In genomic region chr7:43443126-43443916, GRCm38 (mm10) we compare ENCODE assay signal across 8 mouse cellular contexts. TPM values are rescaled to one million over a fixed set of nuclear protein-coding genes. Genes with fewer than 3 reads are reported as not detected.
A peak's percentile ranks its signal among the peaks of the same experiment; 100 is the strongest.
DNase-seq lines count a peak whose midpoint lies in the region; ATAC-seq lines count a peak whose summit lies in the region.

No protein-coding gene starts in this region.

- peak; percentile 46 for DNase-seq in WW6 (ENCODE audit: low read depth, low spot score)
- DNase-seq in gastrocnemius, adult 18-20 months (ENCODE audit: low spot score), result peak; percentile 87
- peak; percentile 75 to 77 for DNase-seq in layer of hippocampus, postnatal 36 days
- peak; percentile 88 to 91 for DNase-seq in lung, postnatal 4 days
- DNase-seq in retina, postnatal 7 days (ENCODE audit: low read depth, low spot score), result peak; percentile 24
- DNase-seq in urinary bladder, adult 18-20 months (ENCODE audit: low spot score in 2 of 2), result peak; percentile 76 to 81

- H3K27me3 ChIP-seq in hindbrain, embryonic 15.5 days, result no peaks in the 10 kb centered on the region

- H3K36me3 ChIP-seq in hindbrain, embryonic 15.5 days, result no peaks in the 10 kb centered on the region

- WGBS in hindbrain, embryonic 15.5 days, result under 1% methylated on average over 36 of the region's 36 CpGs

- H3K4me3 ChIP-seq in hindbrain, embryonic 15.5 days, result peak overlapping the region; percentile 64

- H3K27ac ChIP-seq in hindbrain, embryonic 15.5 days (replicated peaks), result peak overlapping the region; percentile 82

- peaks cover 21% of the 10 kb centered on the region for H3K4me1 ChIP-seq in hindbrain, embryonic 15.5 days (replicated peaks)

- peak overlapping the region; percentile 52 for H3K9ac ChIP-seq in hindbrain, embryonic 15.5 days

- H3K9me3 ChIP-seq in hindbrain, embryonic 15.5 days, result no peaks in the 10 kb centered on the region

- ATAC-seq in common myeloid progenitor, adult 5-6 weeks (replicated peaks; ENCODE audit: low read depth, poor library complexity, severe bottlenecking), result peak; percentile 50
- peak; percentile 81 for ATAC-seq in hindbrain, embryonic 15.5 days (ENCODE audit: low FRiP score, low read depth)

- peak overlapping the region; percentile 81 for H3K4me2 ChIP-seq in hindbrain, embryonic 15.5 days

RNA-seq across cellular contexts. Expression of gene Etfb, which starts 0.6 kb away (rescaled TPM):
- total RNA-seq in common myeloid progenitor, adult 5-6 weeks (2017), result 481 and 496 TPM in 2 replicates
- 100 to 1,000 TPM; 282 to 331 TPM for total RNA-seq in gastrocnemius, adult 18-20 months (2021)
- 129 and 138 TPM in 2 replicates for polyA plus RNA-seq in hindbrain, embryonic 15.5 days (2015; fragmentation: Nextera tagmentation; extraction: Ambion mirVana)
- total RNA-seq in layer of hippocampus, postnatal 36 days (2021), result 10 to 100 TPM; 68.4 to 74.4 TPM

RNA-seq across cellular contexts. Expression of gene Gm45233, which starts 0.6 kb away (rescaled TPM):
- 2.6 and 8.0 TPM in 2 replicates for total RNA-seq in common myeloid progenitor, adult 5-6 weeks (2017)
- under 1 TPM; 0.28 to 0.84 TPM for total RNA-seq in gastrocnemius, adult 18-20 months (2021)
- 0.41 TPM in 1 of 2 replicates, not detected in the other for polyA plus RNA-seq in hindbrain, embryonic 15.5 days (2015; fragmentation: Nextera tagmentation; extraction: Ambion mirVana)
- total RNA-seq in layer of hippocampus, postnatal 36 days (2021), result under 1 TPM; 0.80 to 0.86 TPM

RNA-seq across cellular contexts. Expression of gene Cldnd2, which starts 2.7 kb away (rescaled TPM):
- 2.9 TPM in 1 of 2 replicates, not detected in the other for total RNA-seq in common myeloid progenitor, adult 5-6 weeks (2017)
- total RNA-seq in gastrocnemius, adult 18-20 months (2021), result not detected
- polyA plus RNA-seq in hindbrain, embryonic 15.5 days (2015; fragmentation: Nextera tagmentation; extraction: Ambion mirVana), result not detected in 2 replicates
- not detected for total RNA-seq in layer of hippocampus, postnatal 36 days (2021)

RNA-seq across cellular contexts. Expression of gene Nkg7, which starts 6.4 kb away (rescaled TPM):
- 154 and 175 TPM in 2 replicates for total RNA-seq in common myeloid progenitor, adult 5-6 weeks (2017)
- not detected for total RNA-seq in gastrocnemius, adult 18-20 months (2021)
- polyA plus RNA-seq in hindbrain, embryonic 15.5 days (2015; fragmentation: Nextera tagmentation; extraction: Ambion mirVana), result not detected in 2 replicates
- total RNA-seq in layer of hippocampus, postnatal 36 days (2021), result not detected

RNA-seq across cellular contexts. Expression of gene Lim2, which starts 15.9 kb away (rescaled TPM):
- total RNA-seq in common myeloid progenitor, adult 5-6 weeks (2017), result 1.4 TPM in 1 of 2 replicates, not detected in the other
- not detected for total RNA-seq in gastrocnemius, adult 18-20 months (2021)
- polyA plus RNA-seq in hindbrain, embryonic 15.5 days (2015; fragmentation: Nextera tagmentation; extraction: Ambion mirVana), result not detected in 2 replicates
- total RNA-seq in layer of hippocampus, postnatal 36 days (2021), result not detected

Comparison
In these comparisons a context has a peak if more than half of its experiments do, and no peak if none do; other contexts are left out.
1. Peak in every context shown above with its lines: DNase-seq, ATAC-seq, H3K4me3 ChIP-seq and H3K27ac ChIP-seq.
2. DNase-seq: peak in every context shown above with its lines; median percentile 90 in lung, postnatal 4 days; 87 in gastrocnemius, adult 18-20 months; 78 in urinary bladder, adult 18-20 months; 76 in layer of hippocampus, postnatal 36 days; 46 in WW6; 24 in retina, postnatal 7 days.